Mouse (Mus musculus): Measurements from ENCODE around the gene Hmcn1.

DNA sequence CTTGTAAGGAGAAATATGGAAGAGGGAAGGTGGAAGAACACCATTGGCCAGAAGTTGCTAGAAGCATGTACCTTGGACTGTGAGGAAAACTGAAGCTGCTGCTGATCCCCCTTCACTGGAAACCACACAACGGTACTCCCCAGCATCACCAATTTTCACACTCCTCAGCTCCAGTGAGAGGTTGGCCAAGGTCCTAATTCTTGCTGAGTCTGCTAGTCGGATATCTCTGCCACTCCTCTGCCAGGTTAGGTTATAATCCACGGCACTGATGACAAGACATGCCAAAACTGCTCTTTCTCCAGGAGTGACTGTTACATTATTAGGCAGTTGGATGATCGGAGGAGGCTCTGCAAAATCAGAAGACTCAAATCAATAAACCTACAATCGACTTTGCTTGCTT lies 194.6 kb downstream of the Hmcn1 start:
- TF ChIP-seq CTCF (IDR thresholded peaks at IDR 0.05; ENCODE audit: insufficient read depth, low read depth, low read length) (no peak), POLR2A (IDR thresholded peaks at IDR 0.05; ENCODE audit: insufficient read depth, low read depth, low read length) (no peak)
